ENCODE assay signal across 9 mouse cellular contexts in the genomic region with DNA sequence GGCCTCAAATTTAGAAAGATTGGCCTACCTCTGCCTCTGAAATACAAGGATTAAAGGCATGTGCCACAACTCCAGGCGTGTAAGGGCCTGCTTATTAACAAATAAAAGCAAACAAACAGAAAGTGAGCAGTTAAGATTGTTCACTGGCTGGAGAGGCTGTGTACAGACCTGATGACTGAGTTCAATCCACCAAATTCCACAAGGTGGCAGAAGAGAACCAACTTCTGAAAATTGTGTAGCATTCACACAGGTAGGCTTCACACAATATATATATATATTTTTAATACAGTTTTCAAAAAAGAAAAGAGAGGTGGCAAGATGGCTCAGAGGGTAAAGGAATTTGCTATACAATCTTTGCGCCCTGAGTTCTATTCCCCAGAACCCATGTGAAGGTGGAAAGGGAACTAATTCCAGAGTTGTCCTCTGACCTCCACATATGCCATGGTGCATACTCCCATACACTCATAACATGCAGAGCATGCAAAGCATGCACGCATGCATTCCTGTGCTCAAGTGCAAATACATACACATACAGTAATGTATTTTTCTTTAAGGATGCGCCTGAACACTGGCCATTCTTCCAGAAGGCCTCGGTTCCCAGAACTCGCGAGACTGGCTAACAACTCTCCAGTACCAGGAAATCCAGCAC. TPM values are rescaled to one million over a fixed set of nuclear protein-coding genes. Genes with fewer than 3 reads are reported as not detected.
DNase-seq lines count a peak whose midpoint lies in the region; ATAC-seq and TF ChIP-seq lines count a peak whose summit lies in the region.
"Had no signal": no experiment of that assay in that cellular context is flagged by ENCODE, and none has a peak within 500 bp of the region (broad histone marks: within the 10 kb centered on the region; RNA-seq: fewer than 3 reads in every experiment).

No protein-coding gene starts in this region.

- H3K36me3 ChIP-seq in forebrain, embryonic 16.5 days (ENCODE audit: control insufficient read depth, insufficient read depth) = no peaks in the 10 kb centered on the region
- no peaks in the 10 kb centered on the region for H3K36me3 ChIP-seq in forebrain, embryonic 12.5 days (replicated peaks)
- peaks cover 2% of the 10 kb centered on the region; the same call in 1 of the 2 replicates for H3K36me3 ChIP-seq in ES-E14 (ENCODE audit: control insufficient read depth, insufficient read depth, low read length, poor library complexity, severe bottlenecking)

- no peak overlapping the region for H3K4me2 ChIP-seq in forebrain, embryonic 16.5 days (ENCODE audit: low read length)
- H3K4me2 ChIP-seq in forebrain, embryonic 12.5 days = no peak overlapping the region

- in situ Hi-C loops in ES-E14 (cut with MboI; ENCODE audit: low sequenced_read_pairs in 2 of 2, unreplicated experiment in 2 of 2) = no loop called here

- no peaks in the 10 kb centered on the region for H3K9me3 ChIP-seq in forebrain, embryonic 16.5 days (ENCODE audit: control insufficient read depth, low read length)
- no peaks in the 10 kb centered on the region for H3K9me3 ChIP-seq in forebrain, embryonic 12.5 days
- no peaks in the 10 kb centered on the region for H3K9me3 ChIP-seq in ES-E14 (ENCODE audit: control insufficient read depth, insufficient read depth, low read depth, low read length)

- peaks cover 9% of the 10 kb centered on the region for H3K4me1 ChIP-seq in forebrain, embryonic 16.5 days (replicated peaks; ENCODE audit: control insufficient read depth, insufficient read depth, low read length)
- peaks cover 9% of the 10 kb centered on the region for H3K4me1 ChIP-seq in forebrain, embryonic 12.5 days
- peaks cover 3% of the 10 kb centered on the region in 2 experiments; a peak in 1 of 4 replicates for H3K4me1 ChIP-seq in ES-E14 (ENCODE audit: control insufficient read depth in 2 of 2, insufficient read depth in 2 of 2, low read length in 2 of 2, poor library complexity in 1 of 2)
- H3K4me1 ChIP-seq in cortical plate, adult 2 months (ENCODE audit: control insufficient read depth, insufficient read depth, low read length) = peaks cover 1% of the 10 kb centered on the region; the same call in 1 of the 2 replicates

- no peaks in the 10 kb centered on the region for H3K27me3 ChIP-seq in forebrain, embryonic 16.5 days (replicated peaks; ENCODE audit: control insufficient read depth, insufficient read depth, low read length)
- peaks cover 31% of the 10 kb centered on the region for H3K27me3 ChIP-seq in forebrain, embryonic 12.5 days

- no peak for TF ChIP-seq POLR2A in cortical plate, adult 2 months (IDR thresholded peaks at IDR 0.05; ENCODE audit: extremely low read depth, insufficient read depth, low read length)

- peak; percentile 46; the same call in 1 of the 2 replicates for TF ChIP-seq CTCF in cortical plate, adult 2 months (IDR thresholded peaks at IDR 0.05; ENCODE audit: extremely low read depth, insufficient read depth, low read length)

- H3K4me3 ChIP-seq in forebrain, embryonic 16.5 days (replicated peaks; ENCODE audit: low read length) = no peak overlapping the region
- H3K4me3 ChIP-seq in forebrain, embryonic 12.5 days (replicated peaks) = no peak overlapping the region
- H3K4me3 ChIP-seq in ES-E14 (ENCODE audit: insufficient read depth in 1 of 2, low read depth in 1 of 2, low read length in 2 of 2, poor library complexity in 1 of 2, severe bottlenecking in 1 of 2) = no peak overlapping the region
- H3K4me3 ChIP-seq in cortical plate, adult 2 months (ENCODE audit: insufficient read depth, low read length) = no peak overlapping the region

- 68% methylated on average over 7 of the region's 7 CpGs for WGBS in forebrain, embryonic 16.5 days
- WGBS in forebrain, embryonic 12.5 days = 67% methylated on average over 7 of the region's 7 CpGs

- no peak overlapping the region for H3K9ac ChIP-seq in forebrain, embryonic 16.5 days (replicated peaks; ENCODE audit: low read depth, low read length)
- no peak overlapping the region for H3K9ac ChIP-seq in forebrain, embryonic 12.5 days
- H3K9ac ChIP-seq in ES-E14 (ENCODE audit: insufficient read depth, low read depth, low read length, poor library complexity, severe bottlenecking) = no peak overlapping the region

- peak; percentile 79 to 80 for DNase-seq in left cerebral cortex, postnatal 14 days (ENCODE audit: low spot score in 2 of 2)
- no peak for DNase-seq in left cerebral cortex, adult 11 months (ENCODE audit: low spot score)
- DNase-seq in ES-E14 (ENCODE audit: low read depth, low spot score) = no peak

- intact Hi-C loops in left cerebral cortex, postnatal 14 days (cut with DNase I) = no loop called here

- ATAC-seq in forebrain, embryonic 16.5 days = 0 out of 2 replicates have a peak, but pooled peaks have one; percentile 31
- no peak for ATAC-seq in forebrain, embryonic 12.5 days (ENCODE audit: low FRiP score)
- ATAC-seq in megakaryocyte-erythroid progenitor cell, adult 5-6 weeks (replicated peaks; ENCODE audit: low FRiP score, low TSS enrichment, poor library complexity, severe bottlenecking) = 0 out of 2 replicates have a peak, but pooled peaks have one; percentile 51
- no peak for ATAC-seq in erythroid progenitor cell, adult 5-6 weeks (replicated peaks; ENCODE audit: low FRiP score, poor library complexity, severe bottlenecking)

- no peak overlapping the region for H3K27ac ChIP-seq in forebrain, embryonic 16.5 days (ENCODE audit: low read length)
- no peak overlapping the region for H3K27ac ChIP-seq in forebrain, embryonic 12.5 days
- H3K27ac ChIP-seq in ES-E14 (ENCODE audit: insufficient read depth, low read depth, low read length, poor library complexity, severe bottlenecking) = no peak overlapping the region
- H3K27ac ChIP-seq in cortical plate, adult 2 months (ENCODE audit: insufficient read depth, low read length) = no peak overlapping the region
- H3K27ac ChIP-seq: macrophage had no signal

TF ChIP-seq in ES-E14, 5 proteins besides CTCF, POLR2A, EP300 and RAD21:
- no peak for TF ChIP-seq MAFK (IDR thresholded peaks at IDR 0.05; ENCODE audit: insufficient read depth, low read depth, low read length)
- TF ChIP-seq ZC3H11A (IDR thresholded peaks at IDR 0.05; ENCODE audit: borderline replicate concordance, low read depth, low read length) = peak; percentile 33; the same call in 1 of the 2 replicates
- no peak for TF ChIP-seq ZNF384 (IDR thresholded peaks at IDR 0.05; ENCODE audit: low read depth, low read length)

RNA-seq across cellular contexts. Expression of a gene that starts 4.2 kb away (rescaled TPM):
- 10.0 and 10.4 TPM in 2 replicates for polyA plus RNA-seq in forebrain, embryonic 16.5 days (2015; fragmentation: Nextera tagmentation; extraction: Ambion mirVana)
- polyA plus RNA-seq in forebrain, embryonic 12.5 days (2016; fragmentation: Nextera tagmentation; extraction: Ambion mirVana) = 3.9 and 4.2 TPM in 2 replicates
- 10 to 100 TPM; 31.4 to 31.9 TPM for total RNA-seq in left cerebral cortex, postnatal 14 days (2021)
- 11.3 and 18.6 TPM in 2 replicates for total RNA-seq in ES-E14 (2012; rRNA removed)
- 36.2 and 37.7 TPM in 2 replicates for polyA plus RNA-seq in cortical plate, adult 2 months (2012; rRNA removed)
- total RNA-seq in megakaryocyte-erythroid progenitor cell, adult 5-6 weeks (2014; fragmentation: Nextera tagmentation) = 0.27 and 1.5 TPM in 2 replicates
- 0.76 TPM in 1 of 2 replicates, not detected in the other for total RNA-seq in megakaryocyte-erythroid progenitor cell, adult 5-6 weeks (2017)
- total RNA-seq in erythroid progenitor cell, adult 5-6 weeks (2015; ENCODE audit: low replicate concordance) = not detected in 2 replicates
- 1.0 and 1.8 TPM in 2 replicates for total RNA-seq in erythroid progenitor cell, adult 5-6 weeks (2017; ENCODE audit: low replicate concordance)

RNA-seq across cellular contexts. Expression of a gene that starts 24.1 kb away (rescaled TPM):
- polyA plus RNA-seq in forebrain, embryonic 16.5 days (2015; fragmentation: Nextera tagmentation; extraction: Ambion mirVana) = 73.3 and 83.6 TPM in 2 replicates
- 75.6 and 84.0 TPM in 2 replicates for polyA plus RNA-seq in forebrain, embryonic 12.5 days (2016; fragmentation: Nextera tagmentation; extraction: Ambion mirVana)
- 10 to 100 TPM; 40.5 to 52.0 TPM for total RNA-seq in left cerebral cortex, postnatal 14 days (2021)
- 37.6 and 56.4 TPM in 2 replicates for total RNA-seq in ES-E14 (2012; rRNA removed)
- 30.4 and 32.9 TPM in 2 replicates for polyA plus RNA-seq in cortical plate, adult 2 months (2012; rRNA removed)
- 17.0 and 20.8 TPM in 2 replicates for total RNA-seq in megakaryocyte-erythroid progenitor cell, adult 5-6 weeks (2014; fragmentation: Nextera tagmentation)
- total RNA-seq in megakaryocyte-erythroid progenitor cell, adult 5-6 weeks (2017) = 10.4 and 18.8 TPM in 2 replicates
- 9.6 and 28.1 TPM in 2 replicates for total RNA-seq in erythroid progenitor cell, adult 5-6 weeks (2015; ENCODE audit: low replicate concordance)
- 6.5 and 14.1 TPM in 2 replicates for total RNA-seq in erythroid progenitor cell, adult 5-6 weeks (2017; ENCODE audit: low replicate concordance)

RNA-seq across cellular contexts. Expression of a gene that starts 39.3 kb away (rescaled TPM):
- 16.2 and 16.7 TPM in 2 replicates for polyA plus RNA-seq in forebrain, embryonic 16.5 days (2015; fragmentation: Nextera tagmentation; extraction: Ambion mirVana)
- 12.8 and 15.2 TPM in 2 replicates for polyA plus RNA-seq in forebrain, embryonic 12.5 days (2016; fragmentation: Nextera tagmentation; extraction: Ambion mirVana)
- total RNA-seq in left cerebral cortex, postnatal 14 days (2021) = 10 to 100 TPM; 11.8 to 13.5 TPM
- 30.0 and 33.2 TPM in 2 replicates for total RNA-seq in ES-E14 (2012; rRNA removed)
- polyA plus RNA-seq in cortical plate, adult 2 months (2012; rRNA removed) = 14.9 and 17.7 TPM in 2 replicates
- 18.8 and 27.3 TPM in 2 replicates for total RNA-seq in megakaryocyte-erythroid progenitor cell, adult 5-6 weeks (2014; fragmentation: Nextera tagmentation)
- 22.9 and 27.9 TPM in 2 replicates for total RNA-seq in megakaryocyte-erythroid progenitor cell, adult 5-6 weeks (2017)
- total RNA-seq in erythroid progenitor cell, adult 5-6 weeks (2015; ENCODE audit: low replicate concordance) = 10.1 and 12.3 TPM in 2 replicates
- 8.2 and 28.1 TPM in 2 replicates for total RNA-seq in erythroid progenitor cell, adult 5-6 weeks (2017; ENCODE audit: low replicate concordance)

Comparison
In these comparisons a context has a peak if more than half of its experiments do, and no peak if none do; other contexts are left out.
1. ATAC-seq: peak in forebrain, embryonic 16.5 days (single experiment) and megakaryocyte-erythroid progenitor cell, adult 5-6 weeks (single experiment); none in forebrain, embryonic 12.5 days (single experiment) and erythroid progenitor cell, adult 5-6 weeks (single experiment).
2. DNase-seq: peak in left cerebral cortex, postnatal 14 days (2 of 2); none in left cerebral cortex, adult 11 months (single experiment) and ES-E14 (single experiment).